Mouse (Mus musculus) right cerebral cortex, postnatal 25 days (tissue): Measurements from ENCODE around the gene Aff3.

Source experiments
- DNase-seq: peaks from one replicate; pipeline ENCODE4 v3.0.0; 2022

The Aff3 gene

DNA sequence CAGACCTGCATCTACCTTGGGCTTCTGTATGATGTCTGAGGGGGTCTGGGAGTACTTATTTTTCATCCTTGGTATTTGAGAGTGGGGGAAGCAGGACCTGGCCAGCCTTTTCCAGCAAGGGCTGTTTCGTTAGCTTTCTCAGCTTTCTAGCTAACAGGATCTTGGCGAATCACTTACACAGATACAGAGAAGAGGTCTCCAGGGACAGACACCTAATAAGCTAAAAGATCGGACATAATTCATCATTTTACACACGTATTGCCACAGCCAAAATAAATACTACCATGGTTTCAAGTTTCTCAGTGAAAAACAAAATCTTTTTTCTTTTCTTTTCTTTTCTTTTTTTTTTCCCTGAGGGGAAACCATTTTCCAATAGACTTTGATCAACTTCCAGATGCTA is 354.7 kb downstream of the Aff3 start:
- no peak for DNase-seq

DNA sequence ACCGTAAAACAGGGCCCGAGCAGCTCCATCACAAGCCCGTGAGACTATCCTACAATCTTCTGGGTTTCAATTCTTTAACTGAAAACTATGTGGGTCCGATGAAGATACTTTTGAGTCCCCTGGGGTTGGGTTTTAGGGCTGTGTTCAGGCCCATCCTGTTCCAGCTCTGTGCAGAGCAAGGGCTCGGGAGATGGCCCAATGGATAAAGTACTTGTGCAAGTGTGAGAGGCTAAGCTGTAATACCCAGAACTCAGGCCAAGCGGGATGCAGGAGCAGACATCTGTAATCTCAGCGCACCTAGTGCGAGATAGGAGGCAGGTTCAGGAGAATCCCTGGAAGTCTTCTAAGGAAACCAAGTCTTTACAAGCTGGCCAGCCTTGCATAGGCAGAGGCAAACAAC is 355.4 kb downstream of the Aff3 start:
- no peak for DNase-seq

DNA sequence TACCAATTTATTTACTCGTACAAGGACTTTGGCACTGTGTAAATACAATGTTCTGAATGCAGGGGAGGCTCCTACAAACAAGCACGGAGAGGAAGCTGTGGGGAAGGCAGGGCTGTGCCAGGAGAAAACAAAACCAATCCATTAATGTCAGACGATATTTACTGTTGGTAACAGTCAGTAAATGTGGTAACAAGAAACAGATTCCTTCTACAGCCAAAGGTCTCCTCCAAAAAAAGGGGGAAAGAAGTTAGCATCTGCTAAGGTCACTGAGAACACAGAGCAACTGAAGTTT is 356.1 kb downstream of the Aff3 start:
- DNase-seq: no peak

DNA sequence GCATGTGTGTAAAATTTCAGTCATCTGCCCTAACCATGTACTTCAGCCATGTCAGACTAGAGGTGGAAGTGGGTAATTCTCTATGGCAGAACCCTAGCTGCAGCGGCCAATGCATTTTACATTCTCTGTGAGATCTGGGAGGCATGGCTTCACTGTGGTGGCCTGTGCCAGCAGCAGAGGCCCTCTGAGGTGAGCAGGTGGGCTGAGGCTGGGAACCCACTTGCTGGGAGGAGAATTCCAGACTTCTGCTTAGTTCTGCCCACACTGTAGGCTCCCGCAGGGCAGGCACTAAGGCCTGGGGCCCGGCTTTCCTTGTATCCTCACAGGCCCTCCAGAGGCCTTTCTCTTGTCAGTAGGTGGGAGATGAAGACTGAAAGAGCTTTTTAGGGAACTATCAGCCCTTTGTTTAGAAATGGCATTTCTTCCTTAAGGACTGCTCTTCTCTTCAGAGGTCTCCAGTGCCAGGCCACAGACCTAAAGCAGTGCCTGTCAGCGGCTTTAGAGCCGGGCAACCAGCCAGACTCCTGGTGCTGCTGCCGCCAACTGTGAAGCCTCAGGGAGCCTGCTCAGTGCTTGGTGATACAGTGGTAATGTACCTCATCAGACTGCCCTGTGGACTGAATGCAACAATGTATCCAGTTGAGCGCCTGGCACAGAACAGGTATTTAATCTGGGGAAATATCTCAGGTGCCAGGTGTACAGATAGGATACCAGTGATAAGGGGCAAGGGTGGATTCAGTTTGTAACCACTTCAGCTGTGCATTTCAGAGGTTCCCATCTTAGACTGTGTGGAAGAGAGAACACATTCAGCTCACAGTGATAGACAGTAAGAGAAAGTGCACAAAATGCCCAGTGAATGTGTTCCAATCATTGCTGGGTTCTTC is 356.7 kb downstream of the Aff3 start:
- DNase-seq: no peak

DNA sequence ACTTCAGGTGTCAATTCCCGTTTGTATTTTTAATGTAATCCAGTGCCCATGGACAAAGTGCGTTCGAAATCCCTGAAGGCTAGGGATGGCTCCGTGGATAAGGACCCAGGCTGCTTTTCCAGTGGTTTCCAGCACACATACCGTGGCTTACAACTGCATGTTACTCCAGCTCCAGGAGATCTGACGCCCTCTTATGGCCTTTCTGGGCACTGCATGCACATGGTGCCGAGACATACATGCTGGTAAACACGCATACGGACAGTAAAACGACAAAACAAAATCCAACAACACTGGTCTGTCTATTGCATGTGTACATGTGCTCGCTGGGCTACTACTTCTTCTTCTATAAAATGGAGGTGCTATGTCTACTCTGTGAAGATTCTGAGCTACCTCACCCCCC is 357.5 kb downstream of the Aff3 start:
- no peak for DNase-seq

DNA sequence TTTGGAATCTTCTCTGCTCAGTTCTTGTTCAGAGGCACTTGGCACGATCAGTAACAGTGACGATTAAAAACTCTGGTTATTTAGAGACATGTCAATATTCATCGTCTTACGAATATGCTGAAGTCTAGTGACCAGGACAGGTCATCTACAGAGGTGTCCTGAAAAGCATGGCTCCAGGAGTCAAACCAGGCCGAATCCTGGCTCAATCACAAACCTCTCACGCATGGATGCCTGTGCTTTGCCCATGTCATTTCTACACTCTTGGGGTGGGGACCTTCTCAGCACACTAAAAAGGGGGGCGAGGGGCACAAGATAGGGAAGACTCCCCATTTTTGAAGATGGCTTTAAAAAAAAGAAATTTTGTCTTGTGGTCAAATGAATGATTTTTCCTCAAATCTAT is 358.6 kb downstream of the Aff3 start:
- no peak for DNase-seq

DNA sequence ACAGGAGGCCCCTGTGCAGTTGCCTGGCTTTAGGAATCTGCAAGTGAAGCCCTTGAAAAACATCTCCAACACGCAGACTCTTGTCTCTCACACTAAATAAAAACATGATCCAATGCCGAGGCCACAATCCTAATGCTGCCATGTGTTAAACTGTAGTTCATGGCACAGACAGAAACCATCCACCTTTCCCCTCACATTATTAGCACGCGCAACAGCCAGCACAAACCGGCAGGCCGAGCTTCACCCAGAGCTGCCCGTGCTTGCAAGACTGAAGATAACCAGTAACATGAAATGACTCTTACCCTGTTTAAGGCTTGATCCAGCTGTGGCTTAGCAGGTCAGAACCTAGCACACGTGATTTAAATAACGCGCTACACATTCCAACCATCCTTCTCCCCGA is 360.4 kb downstream of the Aff3 start:
- no peak for DNase-seq

DNA sequence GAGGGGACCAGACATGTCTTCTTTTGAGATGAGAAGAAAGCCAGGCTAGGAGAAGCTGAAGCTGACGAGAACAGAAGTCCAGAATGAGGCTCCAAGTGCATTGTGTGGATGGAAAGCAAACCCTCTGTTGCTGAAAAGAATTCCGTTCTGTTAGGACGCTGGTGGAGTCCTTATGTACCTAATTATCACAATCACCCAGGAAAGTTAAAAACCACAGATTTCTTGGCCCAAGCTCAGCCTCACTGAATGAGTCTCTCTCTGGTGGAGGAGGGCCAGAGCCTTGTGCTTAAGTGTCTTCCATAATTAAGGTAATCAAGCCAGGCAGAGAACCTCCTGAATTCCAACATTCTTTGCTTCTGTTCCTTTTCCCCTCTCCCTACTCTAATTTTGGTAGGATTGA is 366.5 kb downstream of the Aff3 start:
- DNase-seq: no peak

DNA sequence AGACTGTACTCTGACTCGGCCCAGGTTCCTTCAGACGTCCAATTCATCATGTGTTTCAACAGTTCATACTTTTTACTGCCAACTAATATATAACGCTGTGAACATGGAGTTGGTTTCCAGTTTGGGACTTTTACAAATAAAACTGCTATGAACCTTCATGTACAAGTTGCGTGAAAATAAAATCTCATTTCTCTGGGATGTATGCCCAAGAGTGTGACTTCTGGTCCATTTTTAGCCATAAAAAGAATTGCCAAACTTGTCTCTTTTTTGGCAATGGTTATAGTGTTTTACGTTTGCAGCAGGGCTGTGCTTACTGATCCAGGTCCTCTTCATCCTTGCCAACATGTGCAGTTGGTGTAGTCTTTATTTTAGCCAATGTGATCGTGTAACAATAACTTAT is 369.8 kb downstream of the Aff3 start:
- DNase-seq: no peak

DNA sequence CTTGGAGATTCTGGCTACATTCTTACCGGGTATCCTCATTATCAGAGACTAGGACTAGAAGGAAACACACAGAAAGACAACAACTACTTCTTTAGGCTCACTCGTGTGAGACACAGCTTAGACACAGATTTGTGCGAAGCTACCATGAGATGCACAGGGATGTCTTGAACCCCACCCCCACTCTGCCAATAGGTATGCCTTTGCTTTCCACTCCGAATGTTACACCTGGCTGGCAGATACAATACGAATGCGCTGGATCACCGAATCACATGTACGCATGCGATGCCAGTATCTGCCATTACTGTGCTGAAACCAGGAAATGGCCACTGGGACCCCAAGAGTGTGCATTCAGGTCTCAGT is 370.4 kb downstream of the Aff3 start:
- DNase-seq: no peak

DNA sequence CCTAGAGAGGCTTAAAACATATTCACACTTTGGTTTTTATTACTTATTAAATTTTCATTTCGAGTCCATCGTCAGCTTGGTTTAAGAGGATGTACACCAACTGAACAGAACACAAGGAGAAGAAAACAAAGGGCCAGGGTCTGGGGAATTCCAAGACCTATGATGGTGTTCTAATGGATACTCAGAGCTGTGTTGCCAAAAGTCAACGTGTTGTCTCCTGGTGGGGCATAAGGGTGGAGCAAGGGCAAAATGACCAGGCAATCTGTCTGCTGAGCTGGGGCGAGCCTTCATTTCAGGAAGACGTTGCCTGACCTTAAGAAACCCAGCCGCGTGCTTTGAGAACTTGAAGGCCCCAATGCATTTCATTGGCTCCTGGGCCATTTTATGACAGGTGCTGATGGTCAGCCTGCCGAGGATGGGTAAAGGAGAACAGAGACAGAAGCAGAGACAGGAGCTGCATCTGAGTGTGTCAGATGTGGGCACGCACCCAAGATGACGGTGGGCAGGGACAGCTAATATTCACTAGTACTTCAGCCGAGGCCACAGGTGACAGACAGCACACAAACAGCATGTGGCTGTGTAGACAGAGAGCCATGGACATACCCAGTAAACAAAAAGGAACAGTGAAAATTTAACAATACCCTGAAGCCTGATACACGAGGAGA is 371.0 kb downstream of the Aff3 start:
- no peak for DNase-seq

DNA sequence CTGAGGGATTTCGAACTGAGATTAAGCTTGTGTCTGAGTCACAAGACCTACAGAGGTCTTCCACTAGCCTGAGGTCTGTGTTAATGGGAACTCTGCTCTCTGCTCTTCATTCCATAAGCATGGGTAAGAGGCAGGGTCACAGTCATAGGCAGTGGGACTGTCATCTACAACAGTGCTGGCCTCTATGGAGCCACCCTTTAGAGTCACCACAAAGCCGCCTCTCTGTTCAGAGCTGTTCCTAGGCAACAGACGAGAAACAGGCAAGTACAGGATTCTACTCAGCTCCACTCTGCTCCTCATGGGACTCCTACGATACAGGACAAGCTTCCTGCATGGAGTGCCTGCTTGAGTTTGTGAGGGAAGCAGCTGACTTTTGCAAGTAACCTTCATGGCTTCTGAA is 371.9 kb downstream of the Aff3 start:
- no peak for DNase-seq

DNA sequence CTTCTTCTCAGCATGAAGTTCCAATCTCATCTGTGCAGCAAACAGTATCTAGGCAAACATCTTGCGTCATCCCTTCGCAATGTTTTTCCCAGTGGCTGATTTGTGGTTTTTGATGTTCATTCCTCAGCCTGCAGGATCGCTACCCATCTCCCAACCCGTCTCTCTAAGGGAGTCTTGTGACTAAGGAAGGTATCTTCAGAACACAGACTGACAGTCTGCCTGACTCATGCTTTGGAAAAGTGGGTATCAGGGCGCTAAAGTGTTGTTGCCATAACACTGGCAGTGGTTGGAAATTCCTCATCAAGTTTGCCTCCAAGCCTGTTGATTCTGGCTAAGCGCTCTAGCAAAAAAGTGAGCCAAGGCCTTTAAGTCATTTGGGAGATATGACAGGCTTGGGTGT is 372.8 kb downstream of the Aff3 start:
- no peak for DNase-seq

DNA sequence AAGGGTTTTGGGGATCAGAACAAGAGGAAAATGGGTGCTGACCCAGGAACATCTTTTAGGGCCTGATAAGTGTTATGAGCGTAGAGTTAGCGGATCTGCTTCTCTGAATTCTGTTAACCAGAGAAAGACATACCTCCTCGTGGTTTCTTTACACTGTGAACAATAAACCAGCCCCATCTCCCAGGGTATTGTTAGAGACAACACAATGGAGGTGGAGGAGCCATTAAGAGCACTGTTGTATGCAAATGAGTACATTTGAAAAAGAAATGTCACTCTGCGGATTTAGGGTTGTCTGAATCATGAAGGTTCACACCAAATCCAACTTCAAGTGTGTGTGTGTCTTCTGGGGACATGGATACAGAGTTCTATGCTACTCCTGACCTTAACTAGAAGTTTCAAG is 373.3 kb downstream of the Aff3 start:
- no peak for DNase-seq

DNA sequence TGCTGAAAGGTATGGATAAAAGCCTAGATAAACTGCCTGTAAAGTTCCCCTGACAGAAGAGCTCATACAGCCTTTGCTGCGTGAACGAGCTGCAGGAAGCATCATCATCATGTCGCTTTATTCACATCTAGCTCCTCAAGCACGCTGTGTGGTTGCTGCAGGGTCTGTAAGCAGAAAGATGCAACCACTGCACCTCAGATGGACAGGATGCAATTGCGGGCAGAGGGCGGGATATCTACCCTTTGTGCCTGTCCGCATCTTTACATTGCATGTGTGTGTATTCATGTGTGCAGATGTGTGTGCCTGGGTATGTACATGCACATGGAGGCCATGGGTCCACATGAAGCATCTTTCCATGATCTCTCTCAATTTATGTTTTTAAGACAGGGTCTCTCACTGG is 373.9 kb downstream of the Aff3 start:
- no peak for DNase-seq

DNA sequence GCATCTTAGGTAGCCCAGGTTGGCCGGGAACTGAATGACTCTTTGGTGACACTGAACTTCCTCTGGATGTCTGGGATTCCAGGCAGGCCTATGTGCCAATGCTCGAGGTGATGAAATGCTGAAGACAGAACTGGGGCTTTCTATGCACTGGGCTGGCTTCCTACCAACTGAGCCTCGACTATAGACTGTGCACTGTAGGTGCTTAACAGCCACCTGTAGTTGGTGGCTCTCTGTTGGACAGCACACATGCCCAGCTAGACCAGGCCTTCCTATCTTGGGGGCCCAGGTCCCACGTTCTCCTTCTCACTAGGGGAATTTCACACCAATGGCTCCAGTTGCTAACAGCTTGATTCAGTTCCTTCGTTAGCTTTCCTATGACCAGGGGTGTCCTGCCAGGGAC is 374.9 kb downstream of the Aff3 start:
- DNase-seq: no peak

DNA sequence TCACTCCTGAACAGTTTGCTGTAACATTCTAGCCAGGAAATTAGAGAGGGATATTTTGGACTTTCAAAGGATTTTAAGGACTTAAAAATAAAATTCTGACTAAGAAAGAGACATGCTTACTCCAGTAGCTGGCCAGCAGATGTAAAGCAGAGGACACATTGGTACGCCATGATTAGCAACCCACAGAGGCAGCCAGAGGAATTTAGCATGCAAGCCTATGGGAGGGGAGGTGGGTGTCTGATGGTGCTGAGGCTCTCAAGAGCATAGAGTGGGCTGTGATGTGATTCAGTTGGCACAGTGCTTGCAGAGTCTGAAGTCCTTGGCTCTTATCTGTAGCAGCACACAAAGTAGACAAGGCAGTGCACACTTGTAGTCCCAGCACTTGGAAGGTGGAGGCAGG is 376.0 kb downstream of the Aff3 start:
- peak; percentile 69 for DNase-seq

DNA sequence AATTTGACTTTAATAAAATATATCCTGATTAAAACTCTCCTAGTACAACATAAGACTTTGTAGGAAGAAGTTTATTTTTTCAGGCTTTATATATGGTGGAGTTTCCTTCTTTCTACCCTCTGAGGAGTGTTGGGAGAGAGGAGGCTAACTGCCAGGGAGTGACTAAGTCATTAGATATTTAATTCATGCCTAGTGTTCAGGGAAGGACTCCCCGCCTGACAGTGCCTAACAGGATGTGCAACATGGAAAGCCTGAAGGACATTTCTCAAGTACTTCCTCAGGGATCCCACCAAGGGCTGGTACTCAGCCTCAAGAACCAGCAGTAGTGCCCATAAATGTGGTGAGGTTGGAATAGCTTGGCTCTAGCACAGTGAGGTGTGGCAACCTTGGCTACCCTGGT is 378.2 kb downstream of the Aff3 start:
- DNase-seq: no peak

DNA sequence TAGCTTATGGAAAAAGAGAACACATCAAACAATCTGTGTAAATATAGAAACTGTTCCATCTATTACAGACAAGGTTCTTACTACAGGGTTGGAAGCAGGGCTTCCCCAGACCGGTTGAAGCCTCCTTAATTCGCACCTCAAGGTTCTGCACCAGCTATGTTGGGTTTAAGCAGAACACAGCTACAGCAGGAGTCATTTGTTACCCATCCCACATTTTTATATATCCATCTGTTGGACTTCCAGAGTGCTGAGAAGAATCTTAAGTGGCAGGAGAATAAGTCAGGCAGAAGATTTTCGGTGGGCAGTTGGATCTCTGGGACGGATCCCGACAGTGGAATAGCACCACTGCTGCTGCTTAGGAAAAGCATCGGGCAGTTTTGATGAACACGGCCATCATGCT is 384.2 kb downstream of the Aff3 start:
- no peak for DNase-seq

DNA sequence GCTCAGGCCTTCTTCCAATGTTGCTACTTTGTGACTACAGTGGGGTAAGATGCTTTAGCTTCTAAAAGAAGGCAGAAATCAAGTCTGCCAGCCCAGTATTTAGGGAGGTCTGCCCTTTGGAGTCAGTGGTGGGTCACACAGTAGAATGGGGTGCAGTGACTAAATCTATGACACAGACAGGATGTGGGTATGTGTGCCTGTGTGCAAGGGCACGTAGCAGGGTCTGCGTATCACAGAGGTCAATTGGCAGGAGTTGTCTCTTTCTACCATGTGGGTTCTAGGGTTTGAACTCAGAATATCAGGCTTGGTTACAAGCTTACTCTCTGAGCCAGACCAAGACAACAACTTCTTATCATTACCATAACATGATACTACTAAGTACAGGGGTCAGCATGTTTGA is 393.4 kb downstream of the Aff3 start:
- no peak for DNase-seq

DNA sequence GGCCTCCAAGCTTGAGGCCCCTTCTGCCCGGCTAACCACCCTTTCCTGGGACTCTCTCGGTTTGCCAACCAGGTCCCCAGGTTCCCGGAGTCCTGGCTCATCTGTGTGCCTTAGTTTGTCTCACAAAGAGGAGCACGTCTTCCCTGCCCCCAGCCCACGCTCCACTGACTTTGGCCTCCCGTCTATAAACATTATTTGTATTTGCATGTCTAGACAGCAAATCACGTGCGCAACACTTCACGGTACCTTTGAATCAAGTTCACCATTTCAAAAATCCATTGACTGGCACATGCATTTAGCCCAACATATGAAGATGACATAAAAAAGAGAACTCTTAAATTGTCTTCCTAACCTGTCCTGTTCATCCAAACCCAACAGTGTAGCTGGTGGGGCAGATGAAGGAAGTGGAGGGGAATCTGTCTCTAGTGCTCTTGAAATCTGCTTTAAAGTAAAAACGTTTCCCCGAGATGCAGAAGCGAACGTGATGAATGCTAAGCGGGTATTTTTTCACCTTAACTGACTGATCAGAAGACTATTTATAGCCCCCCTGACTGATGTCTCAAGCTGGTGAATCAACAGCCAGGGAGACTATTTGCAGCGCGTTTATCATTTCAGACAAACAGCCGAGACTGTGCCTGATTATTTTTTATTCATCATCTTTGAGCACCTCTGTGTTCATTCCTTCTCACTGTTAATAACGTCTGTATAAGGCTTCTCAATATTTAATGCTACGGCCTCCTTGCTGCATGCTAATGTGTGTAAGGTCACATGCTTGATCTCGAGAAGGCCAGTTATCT is 396.3 kb downstream of the Aff3 start:
- DNase-seq: no peak

DNA sequence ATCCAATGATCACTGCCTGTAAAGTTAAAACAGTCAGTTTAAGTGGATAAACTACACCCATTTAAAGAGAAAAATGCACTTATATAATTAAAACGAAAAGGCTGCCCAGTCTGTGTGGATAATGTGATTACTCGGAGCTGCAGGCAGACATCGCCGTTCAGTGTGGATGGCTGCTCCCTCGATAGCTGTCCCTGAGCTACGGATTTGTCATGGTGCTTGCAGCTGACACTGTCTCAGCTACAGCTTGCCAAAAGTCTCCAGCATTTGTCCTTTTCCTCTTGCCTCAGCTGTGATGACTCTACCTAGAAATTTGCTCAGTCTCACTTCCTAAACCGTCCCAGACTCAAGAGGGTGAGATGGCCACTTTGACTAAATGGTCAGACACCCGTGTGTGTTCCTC is 401.5 kb downstream of the Aff3 start:
- DNase-seq: no peak

DNA sequence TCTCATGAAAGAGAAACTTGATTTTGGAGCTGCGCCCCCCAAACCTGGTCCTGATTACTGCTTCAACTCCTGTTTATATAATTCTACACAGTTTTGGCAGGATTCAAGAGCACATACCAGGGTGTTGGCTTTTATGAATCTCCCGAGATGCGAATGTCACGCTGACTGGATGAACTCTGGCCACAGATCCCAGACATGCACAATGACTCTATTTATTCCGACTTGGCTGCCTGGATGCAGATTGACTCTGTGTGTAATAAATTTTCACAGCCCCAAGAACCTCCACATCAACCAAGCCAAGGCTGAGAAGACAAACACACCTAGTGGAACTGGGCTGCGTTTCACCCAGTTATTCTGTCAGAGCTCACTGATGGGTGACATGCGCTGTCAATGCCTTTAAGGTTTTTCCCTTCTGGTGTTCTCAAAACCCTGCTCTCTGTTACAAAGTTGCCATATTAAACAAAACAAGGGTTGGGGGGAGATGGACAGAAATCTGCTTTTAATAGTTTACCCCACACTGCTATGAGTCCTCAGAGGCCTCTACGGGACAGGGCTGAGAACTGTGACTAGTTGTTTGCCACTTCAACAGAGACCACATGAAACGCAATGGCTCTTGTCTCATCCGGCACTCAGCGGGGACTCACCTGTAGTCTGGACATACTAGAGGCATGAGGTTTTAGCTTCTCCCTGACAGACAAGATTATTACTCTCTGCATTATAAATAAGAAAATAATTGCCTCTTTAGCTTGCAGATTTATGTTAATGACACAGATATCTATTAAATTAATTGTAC is 402.2 kb downstream of the Aff3 start:
- no peak for DNase-seq
